Mouse (Mus musculus) layer of hippocampus, postnatal 14 days (tissue): Measurements from ENCODE around the gene Slc16a10. TPM values are rescaled to one million over a fixed set of nuclear protein-coding genes. Genes with fewer than 3 reads are reported as not detected.

ENCODE experiments used
- DNase-seq, 2 experiments: peaks; one replicate each; pipeline ENCODE4 v3.0.0; 2021 to 2022; ENCODE audit warnings: low spot score in 2 of 2, mixed read lengths in 1 of 2
- total RNA-seq, 2 experiments: library from RNA; stranded (reverse); gene quantifications; 2 replicates each; pipeline ENCODE4 v1.2.3; 2021

The Slc16a10 gene
- total RNA-seq, 2 experiments from 2014 or later, result 1.4 to 1.8 TPM

GRCm38 (mm10) chr10:40073608-40074007, 68.5 kb downstream of the Slc16a10 start:
- DNase-seq, result no peak

- DNase-seq, result no peak
Measured at GRCm38 (mm10) chr10:40070684-40071083, 71.4 kb downstream of the Slc16a10 start.

- DNase-seq, result peak in 1 of 2 experiments; percentile 49
Measured at GRCm38 (mm10) chr10:40069270-40069669, 72.8 kb downstream of the Slc16a10 start.

GRCm38 (mm10) chr10:40068595-40068994, 73.5 kb downstream of the Slc16a10 start:
- DNase-seq, result no peak

- no peak for DNase-seq
Measured at GRCm38 (mm10) chr10:40067529-40067928, 74.5 kb downstream of the Slc16a10 start.

- no peak for DNase-seq
Measured at GRCm38 (mm10) chr10:40067071-40067470, 75.0 kb downstream of the Slc16a10 start.

DNA sequence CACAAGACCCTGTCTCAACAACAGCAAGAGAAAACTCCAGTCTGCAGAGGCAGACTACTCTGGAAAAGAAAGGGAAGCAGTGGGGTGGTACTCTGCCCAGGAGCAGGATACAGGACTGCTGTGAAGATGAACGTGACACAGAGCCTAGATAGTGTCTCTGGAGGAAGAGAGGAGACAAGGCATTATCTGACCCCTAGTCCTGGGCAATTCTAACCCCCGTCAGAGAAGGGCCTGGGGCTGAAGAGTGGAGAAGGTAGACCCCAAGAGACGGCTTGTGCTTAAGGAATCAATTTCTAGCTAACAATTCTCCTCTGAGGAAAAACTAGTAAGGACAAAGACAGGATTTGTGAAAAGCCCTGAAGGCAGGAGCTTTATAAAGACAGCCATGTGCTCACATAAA, 76.7 kb downstream of the Slc16a10 start:
- no peak for DNase-seq

DNA sequence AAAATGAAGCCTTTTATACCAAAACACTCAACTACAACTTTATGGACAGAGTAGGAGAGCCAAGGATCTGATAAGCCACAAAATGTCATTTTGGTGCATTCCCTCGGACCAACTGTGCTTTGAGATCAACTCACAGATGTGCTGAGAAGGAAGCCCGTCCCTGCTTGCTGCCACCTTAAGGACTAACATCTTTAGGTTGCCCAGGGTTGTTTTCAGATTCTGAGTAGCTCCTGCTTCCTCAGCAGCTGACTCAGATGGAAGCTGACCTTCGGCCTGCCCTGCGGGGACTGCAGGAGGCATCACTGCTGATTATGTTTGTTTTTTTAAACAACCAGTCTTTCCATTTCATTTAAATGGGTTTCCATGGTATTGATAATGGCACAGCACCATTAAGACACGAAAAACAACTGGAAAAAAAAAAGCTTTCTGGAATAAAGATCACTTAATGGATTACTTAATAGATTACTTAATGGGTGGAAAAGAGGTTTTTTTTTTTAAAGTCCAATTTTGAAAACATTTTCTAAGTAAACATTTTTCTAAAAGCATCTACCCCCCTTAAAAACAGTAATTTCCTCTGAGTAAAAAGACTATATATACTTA, 78.7 kb downstream of the Slc16a10 start:
- no peak for DNase-seq

DNA sequence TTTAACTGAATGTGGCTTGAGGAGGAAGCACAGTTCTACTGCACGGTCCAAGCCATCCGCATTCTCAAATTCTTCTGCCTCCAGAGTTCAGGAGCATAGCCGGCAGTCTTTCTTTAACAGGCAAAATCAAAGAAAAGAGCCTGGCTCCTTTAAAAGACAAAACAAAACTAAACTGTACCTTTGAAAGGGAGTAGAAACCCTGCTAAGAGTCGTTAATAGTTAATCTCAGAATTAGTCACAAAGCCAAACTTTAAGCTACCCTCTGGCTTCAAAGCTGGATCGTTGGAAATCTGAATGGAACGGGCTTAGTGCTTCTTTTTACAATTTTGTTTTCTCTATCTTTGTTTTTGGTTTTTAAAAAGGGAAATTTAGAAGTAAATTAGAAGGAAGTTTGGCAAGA, 79.2 kb downstream of the Slc16a10 start:
- DNase-seq, result no peak

GRCm38 (mm10) chr10:40061926-40062325, 80.1 kb downstream of the Slc16a10 start:
- no peak for DNase-seq

DNA sequence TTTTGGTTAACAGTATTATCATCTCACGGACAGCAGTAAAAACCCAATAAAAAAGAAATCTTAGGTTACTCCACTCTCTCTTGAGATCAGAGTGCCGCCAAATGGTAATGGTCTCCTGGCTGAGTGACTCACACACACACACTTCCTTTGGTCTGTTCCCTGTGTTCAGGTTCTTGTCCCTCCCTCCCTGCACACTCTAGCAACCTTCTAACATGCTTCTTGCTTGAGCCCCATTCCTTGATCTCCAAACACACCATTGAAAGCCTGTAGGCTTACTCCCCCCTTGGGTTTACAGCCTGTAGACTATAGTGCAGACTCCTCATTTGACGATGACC, 83.3 kb downstream of the Slc16a10 start:
- no peak for DNase-seq

GRCm38 (mm10) chr10:40058062-40058785, 83.8 kb downstream of the Slc16a10 start:
- DNase-seq, result no peak

DNA sequence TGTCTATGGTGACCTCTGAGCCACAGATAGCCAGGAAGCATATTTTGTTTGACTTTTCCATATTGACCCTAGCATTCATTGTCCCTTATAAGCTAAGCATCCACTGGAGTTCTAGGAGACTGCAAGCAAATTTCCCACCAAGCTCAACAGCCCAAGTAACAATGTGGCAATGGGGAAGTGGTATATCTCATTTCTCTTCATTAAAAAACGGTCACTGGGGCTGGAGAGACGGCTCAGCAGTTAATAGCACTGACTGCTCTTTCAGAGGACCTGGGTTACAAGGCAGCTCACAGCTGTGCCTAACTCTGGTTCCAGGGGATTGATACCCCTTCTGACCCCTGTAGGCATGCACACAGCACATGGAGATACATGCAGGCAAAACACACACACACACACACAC, 84.4 kb downstream of the Slc16a10 start:
- no peak for DNase-seq

DNA sequence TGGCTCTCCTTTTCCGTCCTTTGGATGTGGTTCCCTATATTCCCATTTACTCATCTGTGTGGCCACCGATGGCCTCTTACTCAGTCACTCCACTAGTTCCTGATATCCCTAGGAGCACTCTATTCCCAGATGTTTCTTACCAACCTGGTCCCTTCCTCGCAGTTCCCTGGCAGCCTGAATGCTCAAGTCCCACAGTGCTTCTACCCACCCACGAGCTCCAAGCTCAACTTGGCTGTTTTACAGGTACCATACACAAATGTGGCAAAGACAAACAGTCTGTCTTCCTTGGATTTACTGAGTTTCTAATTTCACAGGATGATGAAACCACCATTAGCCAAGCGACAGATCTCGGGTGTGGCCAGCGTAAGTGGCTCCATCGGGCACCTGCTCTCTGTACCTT, 87.6 kb downstream of the Slc16a10 start:
- DNase-seq, result no peak

- DNase-seq, result peak in 1 of 2 experiments; percentile 55
Measured at GRCm38 (mm10) chr10:40053896-40054295, 88.2 kb downstream of the Slc16a10 start.

DNA sequence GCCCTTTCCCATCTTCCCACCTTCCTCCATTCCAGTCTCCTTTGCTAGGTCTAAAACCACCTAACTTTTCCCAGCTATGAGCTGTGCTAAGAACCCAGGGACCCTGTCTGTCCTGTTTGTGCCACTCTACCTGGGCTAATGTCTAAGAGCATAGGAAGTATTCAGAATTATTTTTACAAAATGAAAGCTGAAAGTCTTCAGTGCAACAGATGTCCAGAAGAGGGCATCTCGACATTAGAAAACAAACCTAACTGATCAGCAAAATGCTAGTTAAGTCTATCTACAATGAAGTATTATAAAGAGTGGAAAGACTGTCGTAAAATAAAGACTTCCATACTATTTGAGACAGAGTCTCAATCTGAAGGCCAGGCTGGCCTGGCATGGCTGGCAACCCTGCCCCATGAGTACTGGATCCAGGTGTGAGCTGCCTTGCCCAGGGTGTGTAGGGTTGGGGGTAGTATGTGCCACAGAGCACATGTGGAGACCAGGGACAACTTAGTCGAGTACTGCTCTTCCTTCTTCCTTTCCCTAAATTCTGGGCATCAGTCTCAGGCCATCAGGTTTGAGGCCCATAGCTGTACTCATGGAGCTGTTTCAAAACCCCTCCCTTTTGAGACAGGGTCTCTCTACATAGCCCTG, 88.7 kb downstream of the Slc16a10 start:
- DNase-seq, result peak in 1 of 2 experiments; percentile 63

DNA sequence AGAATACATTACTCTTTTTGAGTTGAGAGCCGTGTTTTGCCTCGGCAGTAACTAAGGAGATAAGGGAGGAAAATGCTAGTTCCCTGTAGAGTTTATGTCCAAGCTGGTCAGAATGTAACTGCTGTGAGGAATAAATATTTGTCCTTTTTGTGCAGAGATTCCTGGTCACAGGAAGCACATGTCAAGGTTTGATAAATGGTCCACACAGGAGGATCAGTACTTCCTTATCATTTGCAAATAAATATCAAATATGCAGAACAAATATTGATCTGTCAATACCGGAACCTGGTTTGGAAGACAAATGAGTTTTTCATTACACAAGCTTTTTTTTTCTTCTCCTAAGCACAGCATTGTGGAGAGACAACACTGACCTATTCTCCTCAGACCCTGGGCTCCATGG, 90.1 kb downstream of the Slc16a10 start:
- DNase-seq, result no peak

DNA sequence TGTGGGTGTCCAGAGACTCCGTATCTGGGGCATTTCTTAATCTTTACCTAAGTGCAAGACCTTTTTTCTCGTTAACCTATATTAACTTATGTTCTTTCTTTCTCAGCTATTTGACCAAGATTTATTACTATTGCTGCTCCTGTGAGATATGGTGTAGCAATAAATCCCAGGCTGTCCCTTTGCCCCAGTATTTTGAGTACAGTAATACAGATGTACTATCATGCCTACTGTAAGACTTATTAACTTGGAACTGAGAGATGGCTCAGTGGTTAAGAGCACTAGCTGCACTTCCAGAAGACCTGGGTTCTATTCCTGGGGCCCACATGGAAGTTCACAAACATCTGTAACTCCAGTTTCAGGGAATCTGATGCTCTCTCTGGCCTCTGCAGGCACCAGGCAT, 91.3 kb downstream of the Slc16a10 start:
- no peak for DNase-seq

GRCm38 (mm10) chr10:40041339-40041738, 100.7 kb downstream of the Slc16a10 start:
- DNase-seq, result no peak

DNA sequence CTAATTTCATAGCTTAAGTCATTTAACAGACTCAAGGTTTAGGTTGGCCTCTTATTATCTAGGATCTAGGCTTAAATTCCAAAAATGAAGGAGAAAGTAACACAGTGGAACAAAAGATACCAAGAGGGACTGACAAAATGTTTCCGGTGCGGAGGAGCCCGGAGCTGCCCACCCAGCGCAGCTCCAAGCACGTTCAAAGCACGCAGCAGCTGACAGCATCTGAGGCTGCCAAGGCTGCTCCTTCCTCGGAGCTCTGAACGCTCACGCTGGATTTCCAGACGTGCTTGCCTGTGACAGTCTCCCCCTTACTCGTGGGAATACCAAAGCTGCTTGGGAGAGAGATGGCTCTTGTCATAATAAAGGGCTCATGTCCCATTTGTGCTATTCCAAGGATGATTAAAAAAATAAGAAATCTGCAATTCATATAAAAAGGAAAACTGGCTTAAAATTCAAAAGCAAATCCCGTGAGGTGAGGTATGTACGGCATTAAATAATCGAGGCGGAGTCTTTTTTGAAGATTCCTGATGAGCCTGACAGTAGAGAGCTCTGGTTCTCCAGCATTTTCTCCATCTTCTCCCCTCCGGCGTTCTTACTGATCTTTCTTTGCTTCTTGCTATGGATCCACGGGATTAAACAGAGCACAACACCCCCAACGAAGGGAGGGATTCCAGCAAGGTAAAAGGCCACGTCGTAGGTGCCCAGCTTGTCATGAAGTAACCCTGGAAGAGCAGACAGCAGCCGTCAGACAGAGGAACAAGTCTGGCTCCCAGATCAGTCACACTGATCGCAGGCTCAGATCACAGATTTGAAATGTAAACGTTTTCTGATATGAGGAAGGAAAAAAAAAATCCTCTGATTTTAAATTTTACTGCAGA, 105.1 kb downstream of the Slc16a10 start:
- peak; percentile 45 to 46 for DNase-seq

DNA sequence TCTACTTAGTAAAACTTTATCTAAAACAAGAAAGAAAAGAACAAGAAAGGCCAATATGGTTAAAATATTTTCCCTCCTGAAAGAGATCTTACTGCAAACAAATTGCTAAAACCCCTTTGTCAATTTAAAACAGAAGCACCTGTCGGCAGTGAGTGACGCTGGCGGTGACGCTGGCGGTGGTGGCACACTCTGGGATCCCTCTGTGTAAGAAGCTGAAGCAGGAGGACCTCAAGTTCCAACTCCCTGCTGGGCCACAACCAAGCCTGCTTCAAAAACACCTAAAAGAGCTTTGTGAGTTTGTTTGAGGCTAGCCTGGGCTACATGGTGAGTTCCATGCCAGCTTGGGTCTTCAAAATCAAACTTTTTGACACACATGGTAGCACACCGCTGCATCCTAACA, 107.1 kb downstream of the Slc16a10 start:
- no peak for DNase-seq

GRCm38 (mm10) chr10:40032897-40033296, 109.2 kb downstream of the Slc16a10 start:
- no peak for DNase-seq
